Mouse (Mus musculus): ENCODE measurements around the gene Lamtor4. TPM values are rescaled to one million over a fixed set of nuclear protein-coding genes. Genes with fewer than 3 reads are reported as not detected.

The Lamtor4 gene
- polyA plus RNA-seq, 1 experiment = 168 TPM

GRCm38 (mm10) chr5:138258993-138259392, 3.7 kb downstream of the Lamtor4 start:
- peaks cover 13% of the 10 kb centered on the region for H3K4me1 ChIP-seq (ENCODE audit: control insufficient read depth, insufficient read depth, insufficient read length, low read length)
- H3K27me3 ChIP-seq (ENCODE audit: control insufficient read depth, insufficient read depth, low read length) = no peaks in the 10 kb centered on the region
- TF ChIP-seq POLR2A (IDR thresholded peaks at IDR 0.05; ENCODE audit: low read depth, low read length) = no peak
- no peak for TF ChIP-seq CTCF (IDR thresholded peaks at IDR 0.05; ENCODE audit: extremely low read depth, insufficient read length, insufficient replicate concordance, low read depth, low read length)
- H3K4me3 ChIP-seq (ENCODE audit: low read depth, low read length) = no peak overlapping the region
- H3K36me3 ChIP-seq (ENCODE audit: control insufficient read depth, insufficient read depth, low read length) = peaks cover 35% of the 10 kb centered on the region
- H3K27ac ChIP-seq (ENCODE audit: insufficient read depth, low read depth, low read length) = no peak overlapping the region
- 61% methylated on average over 7 of the region's 7 CpGs for WGBS

- H3K27ac ChIP-seq (ENCODE audit: insufficient read depth, low read depth, low read length) = no peak overlapping the region
Observed at GRCm38 (mm10) chr5:138260051-138260450, 4.8 kb downstream of the Lamtor4 start.

GRCm38 (mm10) chr5:138260834-138261233, 5.6 kb downstream of the Lamtor4 start:
- 59% methylated on average over 11 of the region's 11 CpGs for whole genome bisulfite sequencing
- Histone ChIP-seq H3K27me3 (ENCODE audit: control insufficient read depth, insufficient read depth, low read length) (no peaks in the 10 kb centered on the region), H3K4me1 (ENCODE audit: control insufficient read depth, insufficient read depth, insufficient read length, low read length) (peaks cover 14% of the 10 kb centered on the region), H3K4me3 (ENCODE audit: low read depth, low read length) (no peak overlapping the region), H3K27ac (ENCODE audit: insufficient read depth, low read depth, low read length) (no peak overlapping the region), H3K36me3 (ENCODE audit: control insufficient read depth, insufficient read depth, low read length) (peaks cover 35% of the 10 kb centered on the region)
- TF ChIP-seq POLR2A (IDR thresholded peaks at IDR 0.05; ENCODE audit: low read depth, low read length) (no peak), CTCF (IDR thresholded peaks at IDR 0.05; ENCODE audit: extremely low read depth, insufficient read length, insufficient replicate concordance, low read depth, low read length) (no peak)

More at GRCm38 (mm10) chr5:138260051-138260450, 4.8 kb downstream of the Lamtor4 start:
- TF ChIP-seq CTCF (IDR thresholded peaks at IDR 0.05; ENCODE audit: extremely low read depth, insufficient read length, insufficient replicate concordance, low read depth, low read length) = no peak
- TF ChIP-seq POLR2A (IDR thresholded peaks at IDR 0.05; ENCODE audit: low read depth, low read length) = no peak
- Histone ChIP-seq H3K4me3 (ENCODE audit: low read depth, low read length) (no peak overlapping the region), H3K4me1 (ENCODE audit: control insufficient read depth, insufficient read depth, insufficient read length, low read length) (peaks cover 14% of the 10 kb centered on the region), H3K36me3 (ENCODE audit: control insufficient read depth, insufficient read depth, low read length) (peaks cover 35% of the 10 kb centered on the region), H3K27me3 (ENCODE audit: control insufficient read depth, insufficient read depth, low read length) (no peaks in the 10 kb centered on the region)
- WGBS = 86% methylated on average over 10 of the region's 10 CpGs

- peak overlapping the region; percentile 94; the same call in 1 of the 2 replicates for H3K4me3 ChIP-seq (ENCODE audit: low read depth, low read length)
- no peaks in the 10 kb centered on the region for H3K27me3 ChIP-seq (ENCODE audit: control insufficient read depth, insufficient read depth, low read length)
- WGBS = 76% methylated on average over 4 of the region's 4 CpGs
- TF ChIP-seq CTCF (IDR thresholded peaks at IDR 0.05; ENCODE audit: extremely low read depth, insufficient read length, insufficient replicate concordance, low read depth, low read length) (no peak), POLR2A (IDR thresholded peaks at IDR 0.05; ENCODE audit: low read depth, low read length) (no peak)
- H3K36me3 ChIP-seq (ENCODE audit: control insufficient read depth, insufficient read depth, low read length) = peaks cover 35% of the 10 kb centered on the region
- H3K4me1 ChIP-seq (ENCODE audit: control insufficient read depth, insufficient read depth, insufficient read length, low read length) = peaks cover 12% of the 10 kb centered on the region; the same call in 1 of the 2 replicates
- H3K27ac ChIP-seq (ENCODE audit: insufficient read depth, low read depth, low read length) = no peak overlapping the region; the same call in 1 of the 2 replicates
Observed at GRCm38 (mm10) chr5:138262001-138262400, 6.7 kb downstream of the Lamtor4 start.

DNA sequence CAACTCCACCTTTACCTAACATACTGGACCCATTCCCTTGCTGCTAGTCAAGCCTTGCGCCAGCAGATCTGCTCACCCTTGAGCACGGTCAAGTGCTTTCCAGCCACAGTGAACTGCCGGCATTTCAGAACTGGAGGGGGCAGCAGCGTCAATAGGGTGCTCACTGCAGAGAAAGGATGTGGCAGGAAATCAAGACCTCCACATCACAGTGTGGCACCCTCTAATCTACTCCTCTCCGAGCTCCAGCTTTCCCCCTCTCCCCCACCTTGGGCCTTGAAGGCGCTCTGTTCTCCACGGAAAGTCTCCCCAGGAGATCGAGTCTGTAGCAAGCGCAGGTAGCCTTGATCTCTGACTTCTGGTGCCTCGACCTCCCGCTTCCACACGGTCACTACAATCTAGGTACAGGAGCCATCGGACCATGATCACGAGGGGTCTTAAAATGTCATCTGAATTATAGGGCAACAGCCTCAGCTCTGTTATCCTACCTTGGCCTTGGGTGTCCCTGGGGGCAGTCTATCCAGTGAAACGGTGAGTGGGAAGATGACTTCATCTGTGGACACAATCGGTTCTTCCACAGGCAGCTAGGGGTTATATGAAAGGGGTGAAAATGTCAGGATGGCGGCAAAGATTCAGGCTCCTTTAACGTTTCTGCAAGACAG, 7.4 kb downstream of the Lamtor4 start:
- Histone ChIP-seq H3K27me3 (ENCODE audit: control insufficient read depth, insufficient read depth, low read length) (no peaks in the 10 kb centered on the region), H3K27ac (ENCODE audit: insufficient read depth, low read depth, low read length) (no peak overlapping the region; the same call in 1 of the 2 replicates), H3K4me3 (ENCODE audit: low read depth, low read length) (peak overlapping the region; percentile 94), H3K36me3 (ENCODE audit: control insufficient read depth, insufficient read depth, low read length) (peaks cover 33% of the 10 kb centered on the region), H3K4me1 (ENCODE audit: control insufficient read depth, insufficient read depth, insufficient read length, low read length) (peaks cover 9% of the 10 kb centered on the region; the same call in 1 of the 2 replicates)
- no peak for TF ChIP-seq CTCF (IDR thresholded peaks at IDR 0.05; ENCODE audit: extremely low read depth, insufficient read length, insufficient replicate concordance, low read depth, low read length)
- TF ChIP-seq POLR2A (IDR thresholded peaks at IDR 0.05; ENCODE audit: low read depth, low read length) = no peak
- 64% methylated on average over 18 of the region's 18 CpGs for WGBS

DNA sequence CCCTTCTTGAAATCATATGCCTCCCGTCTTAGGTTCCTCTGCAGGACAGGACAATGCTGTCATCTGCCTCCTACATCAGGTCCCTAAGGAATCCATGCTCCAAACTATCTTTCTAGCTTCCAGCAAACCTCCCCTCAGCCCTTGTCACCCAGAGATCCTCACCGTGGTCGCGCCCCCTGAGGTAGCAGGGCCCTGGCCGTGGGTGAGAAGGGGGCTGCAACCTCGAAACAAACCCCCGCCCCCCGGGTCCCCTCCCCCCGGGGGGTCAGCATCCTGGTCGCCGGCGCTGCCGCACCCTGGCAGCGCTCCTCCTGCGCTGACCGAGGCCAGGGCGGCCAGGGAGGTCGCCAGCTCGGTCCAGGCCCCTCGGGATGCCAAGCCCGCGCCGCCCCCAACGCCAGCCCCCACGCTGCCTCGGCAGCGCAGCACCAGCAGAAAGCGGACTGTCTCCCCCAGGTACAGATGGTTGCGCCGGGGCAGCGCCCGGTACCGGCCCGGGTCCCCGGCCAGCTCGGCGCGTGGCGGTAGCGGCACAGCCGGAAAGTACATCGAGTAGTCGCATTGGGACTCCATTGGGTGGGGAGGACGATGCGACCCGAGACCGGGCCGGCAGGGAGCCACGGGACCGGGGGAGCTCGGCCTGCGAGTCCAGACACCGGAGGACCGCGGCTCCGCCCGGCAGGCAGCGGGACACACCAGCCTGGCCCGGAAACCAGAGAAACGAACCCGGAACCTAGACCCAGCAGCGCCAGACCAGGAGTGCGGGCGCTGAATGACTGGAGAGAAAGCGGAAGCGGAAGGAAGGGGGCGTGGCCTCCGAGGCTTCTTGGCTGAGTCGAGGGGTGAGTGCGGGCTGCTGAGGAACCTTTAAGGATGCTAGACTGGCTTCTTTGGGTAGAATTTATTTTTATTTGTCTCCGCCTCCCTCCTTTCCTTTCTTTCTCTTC, 8.3 kb downstream of the Lamtor4 start, which contains the start of gene BC037034:
Gene BC037034, minus strand, starts transcription at position 774 of the 947 bp plus-strand sequence.
- H3K27ac ChIP-seq (ENCODE audit: insufficient read depth, low read depth, low read length) = peak within 1 kb of the TSS; percentile 67
- peaks cover 9% of the 10 kb centered on the region; the same call in 1 of the 2 replicates for H3K4me1 ChIP-seq (ENCODE audit: control insufficient read depth, insufficient read depth, insufficient read length, low read length)
- no peaks in the 10 kb centered on the region for H3K27me3 ChIP-seq (ENCODE audit: control insufficient read depth, insufficient read depth, low read length)
- TF ChIP-seq POLR2A (IDR thresholded peaks at IDR 0.05; ENCODE audit: low read depth, low read length) (peak; percentile 92), CTCF (IDR thresholded peaks at IDR 0.05; ENCODE audit: extremely low read depth, insufficient read length, insufficient replicate concordance, low read depth, low read length) (no peak)
- WGBS = 1% methylated on average over 70 of the region's 71 CpGs
- peak within 1 kb of the TSS; percentile 94 for H3K4me3 ChIP-seq (ENCODE audit: low read depth, low read length)
- H3K36me3 ChIP-seq (ENCODE audit: control insufficient read depth, insufficient read depth, low read length) = peaks cover 32% of the 10 kb centered on the region
